In genomic region chr2:71366618-71367124, GRCm38 (mm10) we compare ENCODE assay signal across 8 mouse cellular contexts. TPM values are rescaled to one million over a fixed set of nuclear protein-coding genes. Genes with fewer than 3 reads are reported as not detected.
DNase-seq lines count a peak whose midpoint lies in the region; TF ChIP-seq lines count a peak whose summit lies in the region.

No protein-coding gene starts in this region.

- peak overlapping the region; percentile 81 for H3K4me3 ChIP-seq in left cerebral cortex, adult 2 months
- H3K4me3 ChIP-seq in hindbrain, embryonic 10.5 days: peak overlapping the region; percentile 89

- H3K36me3 ChIP-seq in hindbrain, embryonic 10.5 days: peaks cover 5% of the 10 kb centered on the region; the same call in 1 of the 2 replicates

- intact Hi-C loops in left cerebral cortex, adult 2 months (cut with DNase I): loop anchor here (2.0 kb wide), 1 partner anchor 22 kb away; the partner anchor contains the start of gene Hat1
- intact Hi-C loops in left cerebral cortex, postnatal 10 days (cut with DNase I): no loop called here

- DNase-seq in left cerebral cortex, adult 2 months (ENCODE audit: extremely low spot score in 1 of 2, low spot score in 2 of 2): no peak
- no peak for DNase-seq in left cerebral cortex, postnatal 10 days (ENCODE audit: extremely low spot score in 1 of 2, low spot score in 2 of 2)
- DNase-seq in brain, adult 2 months (ENCODE audit: low read depth, low spot score): peak; percentile 45
- DNase-seq in hindbrain, embryonic 10.5 days (ENCODE audit: low spot score): no peak
- peak; percentile 17 for DNase-seq in lung, postnatal 36 days
- DNase-seq in retina, embryonic 14.5 days (ENCODE audit: low spot score): no peak
- no peak for DNase-seq in left cerebral cortex, adult 8-10 months (ENCODE audit: low spot score in 2 of 2)
- DNase-seq in right cerebral cortex, postnatal 14 days: no peak

- peak overlapping the region; percentile 96 for H3K27ac ChIP-seq in left cerebral cortex, adult 2 months
- peak overlapping the region; percentile 88 for H3K27ac ChIP-seq in hindbrain, embryonic 10.5 days

- 38% methylated on average over 9 of the region's 9 CpGs for WGBS in hindbrain, embryonic 10.5 days

- no peaks in the 10 kb centered on the region for H3K27me3 ChIP-seq in hindbrain, embryonic 10.5 days (ENCODE audit: insufficient read depth, poor library complexity, severe bottlenecking)

- no peaks in the 10 kb centered on the region for H3K9me3 ChIP-seq in hindbrain, embryonic 10.5 days

- no peak for TF ChIP-seq CTCF in left cerebral cortex, adult 2 months (IDR thresholded peaks at IDR 0.05)

- H3K4me1 ChIP-seq in hindbrain, embryonic 10.5 days (replicated peaks): peaks cover 14% of the 10 kb centered on the region

RNA-seq across cellular contexts. Expression of gene Slc25a12, which starts 0.9 kb away (rescaled TPM):
- 100 to 1,000 TPM; 150 to 153 TPM for total RNA-seq in left cerebral cortex, adult 2 months (2021)
- total RNA-seq in left cerebral cortex, postnatal 10 days (2021): 100 to 1,000 TPM; 157 to 162 TPM
- 34.5 and 36.4 TPM in 2 replicates for polyA plus RNA-seq in hindbrain, embryonic 10.5 days (2016; fragmentation: Nextera tagmentation; extraction: Ambion mirVana)
- 100 to 1,000 TPM; 155 to 175 (median 167) TPM for total RNA-seq in left cerebral cortex, adult 8-10 months (2022)

RNA-seq across cellular contexts. Expression of gene Hat1, which starts 22.1 kb away (rescaled TPM):
- total RNA-seq in left cerebral cortex, adult 2 months (2021): 10 to 100 TPM; 16.0 to 18.3 TPM
- total RNA-seq in left cerebral cortex, postnatal 10 days (2021): 10 to 100 TPM; 17.5 to 18.7 TPM
- 165 and 199 TPM in 2 replicates for polyA plus RNA-seq in hindbrain, embryonic 10.5 days (2016; fragmentation: Nextera tagmentation; extraction: Ambion mirVana)
- 10 to 100 TPM; 20.0 to 20.8 (median 20.6) TPM for total RNA-seq in left cerebral cortex, adult 8-10 months (2022)

Comparison
In these comparisons a context has a peak if more than half of its experiments do, and no peak if none do; other contexts are left out.
1. DNase-seq: peak in brain, adult 2 months (single experiment) and lung, postnatal 36 days (single experiment); none in left cerebral cortex, adult 2 months (0 of 2), left cerebral cortex, postnatal 10 days (0 of 2), hindbrain, embryonic 10.5 days (single experiment), retina, embryonic 14.5 days (single experiment), left cerebral cortex, adult 8-10 months (0 of 2) and right cerebral cortex, postnatal 14 days (single experiment).